Mouse (Mus musculus) midbrain, embryonic 16.5 days (tissue): ENCODE results near the gene Folr1. TPM values are rescaled to one million over a fixed set of nuclear protein-coding genes. Genes with fewer than 3 reads are reported as not detected.

Experiments used
- ATAC-seq: fragments of 200-750 bp; cut with Nextera tagmentation; 2 replicates; pipeline ENCODE4 v1.8.0; 2017; ENCODE audit warnings: moderate TSS enrichment
- H3K27ac ChIP-seq: fragments of 300-500 bp; sonication (generic); 2 replicates; pipeline ENCODE4 v1.5.1; 2014; ENCODE audit warnings: mild to moderate bottlenecking, low read length, mixed read lengths
- H3K27me3 ChIP-seq: fragments of 300-500 bp; sonication (generic); 2 replicates; pipeline ENCODE4 v1.6.1; 2014; ENCODE audit warnings: low read depth, low read length, mixed read lengths; ENCODE audit not compliant: control insufficient read depth, insufficient read depth
- H3K36me3 ChIP-seq: fragments of 300-500 bp; sonication (generic); 2 replicates; pipeline ENCODE4 v1.6.1; 2014; ENCODE audit warnings: mild to moderate bottlenecking, low read length, moderate library complexity, mixed read lengths; ENCODE audit not compliant: control insufficient read depth, insufficient read depth
- H3K4me1 ChIP-seq: fragments of 300-500 bp; sonication (generic); 2 replicates; pipeline ENCODE4 v1.6.1; 2014; ENCODE audit warnings: mild to moderate bottlenecking, low read length, mixed read lengths; ENCODE audit not compliant: control insufficient read depth, insufficient read depth
- H3K4me2 ChIP-seq: fragments of 300-500 bp; sonication (generic); 2 replicates; pipeline ENCODE4 v1.6.1; 2014; ENCODE audit warnings: mild to moderate bottlenecking, low read length, mixed read lengths
- H3K4me3 ChIP-seq: fragments of 300-500 bp; sonication (generic); 2 replicates; pipeline ENCODE4 v1.5.1; 2014; ENCODE audit warnings: low read depth, mild to moderate bottlenecking, low read length, moderate library complexity, mixed read lengths
- H3K9ac ChIP-seq: fragments of 300-500 bp; sonication (generic); 2 replicates; pipeline ENCODE4 v1.6.1; 2014; ENCODE audit warnings: low read depth, low read length, mixed read lengths
- H3K9me3 ChIP-seq: fragments of 300-500 bp; sonication (generic); replicated peaks from 2 replicates; pipeline ENCODE4 v1.6.1; 2014; ENCODE audit warnings: mild to moderate bottlenecking, low read length, mixed read lengths; ENCODE audit not compliant: control insufficient read depth, poor library complexity, severe bottlenecking
- WGBS: fragments of 180-500 bp; shearing (Covaris S2); extraction: QIAGEN DNeasy Blood & Tissue Kit; methylation state at CpG from one replicate; pipeline ENCODE4 v1.1.7; 2014; 5-methylcytosine and 5-hydroxymethylcytosine counted together
- polyA plus RNA-seq: library from polyadenylated mRNA; unstranded; fragments of >200 nt; fragmentation: Nextera tagmentation; extraction: Ambion mirVana; gene quantifications from 2 replicates; pipeline ENCODE4 v1.2.1, GENCODE M21; 2015

The Folr1 gene
- polyA plus RNA-seq, 1 experiment from 2014 or later, result 24.2 TPM

GRCm38 (mm10) chr7:101901969-101902368 lies 31.4 kb upstream of the Folr1 start:
- 95% methylated on average over 10 of the region's 10 CpGs for WGBS
- Histone ChIP-seq H3K36me3 (no peaks in the 10 kb centered on the region), H3K4me1 (peaks cover 16% of the 10 kb centered on the region), H3K9me3 (no peaks in the 10 kb centered on the region), H3K4me3 (no peak overlapping the region), H3K9ac (no peak overlapping the region), H3K4me2 (no peak overlapping the region), H3K27ac (no peak overlapping the region), H3K27me3 (no peaks in the 10 kb centered on the region)
- no peak for ATAC-seq

DNA sequence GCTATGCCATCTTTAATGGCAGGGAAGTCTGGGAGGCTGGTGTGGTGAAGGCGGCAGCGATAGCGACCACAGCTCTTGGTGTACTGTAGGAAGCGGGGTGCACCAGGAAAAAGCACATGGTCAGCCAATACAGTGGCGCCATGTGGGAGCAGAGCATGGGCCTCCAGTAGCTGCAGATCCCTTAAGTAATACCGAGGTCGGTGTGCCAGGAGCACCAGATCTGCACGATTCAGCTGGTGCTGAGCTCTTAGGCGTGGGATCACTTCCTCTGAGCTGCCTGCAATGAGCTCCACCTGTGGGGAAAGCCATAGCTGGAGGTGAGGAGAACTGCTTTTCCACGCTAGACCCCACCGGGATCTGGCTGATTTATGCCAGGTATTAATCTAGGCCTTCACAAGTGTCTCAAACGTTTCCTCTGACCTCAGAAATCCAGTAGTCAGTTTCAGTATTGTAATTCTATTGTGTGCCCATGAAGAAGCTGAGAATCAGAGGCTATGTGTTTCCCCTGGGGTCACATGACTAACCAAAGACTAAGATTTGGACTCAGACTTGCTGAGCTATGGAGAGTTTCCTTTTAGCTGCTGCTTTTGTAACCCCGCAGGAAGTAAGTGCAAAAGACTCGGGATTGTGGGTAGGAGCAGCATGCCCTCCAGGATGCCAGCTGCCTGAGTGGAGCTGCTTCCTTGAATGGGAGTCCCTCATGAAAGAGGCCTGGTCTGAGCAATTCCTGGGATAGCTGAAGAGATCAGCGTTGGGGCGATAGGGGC lies 29.9 kb upstream of the Folr1 start:
- Histone ChIP-seq H3K9me3 (no peaks in the 10 kb centered on the region), H3K27me3 (no peaks in the 10 kb centered on the region), H3K9ac (no peak overlapping the region), H3K36me3 (no peaks in the 10 kb centered on the region), H3K4me1 (peaks cover 10% of the 10 kb centered on the region), H3K27ac (no peak overlapping the region), H3K4me2 (no peak overlapping the region), H3K4me3 (no peak overlapping the region)
- 94% methylated on average over 16 of the region's 16 CpGs for WGBS
- ATAC-seq, result no peak

GRCm38 (mm10) chr7:101896104-101897066 lies 25.8 kb upstream of the Folr1 start:
- Histone ChIP-seq H3K9ac (peak overlapping the region; percentile 72), H3K4me1 (peaks cover 10% of the 10 kb centered on the region; the same call in 1 of the 2 replicates), H3K4me3 (peak overlapping the region; percentile 66), H3K4me2 (peak overlapping the region; percentile 59), H3K9me3 (no peaks in the 10 kb centered on the region), H3K27me3 (no peaks in the 10 kb centered on the region), H3K27ac (peak overlapping the region; percentile 90), H3K36me3 (no peaks in the 10 kb centered on the region)
- under 1% methylated on average over 57 of the region's 57 CpGs for WGBS
- peak; percentile 99 for ATAC-seq

GRCm38 (mm10) chr7:101895695-101896094 lies 25.1 kb upstream of the Folr1 start:
- H3K9me3 ChIP-seq, result no peaks in the 10 kb centered on the region
- H3K4me1 ChIP-seq, result peaks cover 10% of the 10 kb centered on the region; the same call in 1 of the 2 replicates
- peak overlapping the region; percentile 72 for H3K9ac ChIP-seq
- H3K4me2 ChIP-seq, result peak overlapping the region; percentile 45
- no peaks in the 10 kb centered on the region for H3K27me3 ChIP-seq
- peak; percentile 4 for ATAC-seq
- 34% methylated on average over 9 of the region's 9 CpGs for WGBS
- H3K27ac ChIP-seq, result peak overlapping the region; percentile 90
- H3K36me3 ChIP-seq, result no peaks in the 10 kb centered on the region
- H3K4me3 ChIP-seq, result peak overlapping the region; percentile 66

GRCm38 (mm10) chr7:101888460-101888859 lies 17.9 kb upstream of the Folr1 start:
- H3K4me3 ChIP-seq, result no peak overlapping the region
- WGBS, result 82% methylated on average over 4 of the region's 4 CpGs
- H3K4me2 ChIP-seq, result no peak overlapping the region
- no peaks in the 10 kb centered on the region for H3K27me3 ChIP-seq
- H3K27ac ChIP-seq, result no peak overlapping the region
- H3K36me3 ChIP-seq, result no peaks in the 10 kb centered on the region
- no peaks in the 10 kb centered on the region for H3K9me3 ChIP-seq
- no peaks in the 10 kb centered on the region for H3K4me1 ChIP-seq
- ATAC-seq, result no peak
- no peak overlapping the region for H3K9ac ChIP-seq

- H3K4me1 ChIP-seq, result no peaks in the 10 kb centered on the region
- no peak overlapping the region for H3K4me3 ChIP-seq
- H3K4me2 ChIP-seq, result no peak overlapping the region
- H3K27ac ChIP-seq, result no peak overlapping the region
- H3K9me3 ChIP-seq, result no peaks in the 10 kb centered on the region
- ATAC-seq, result no peak
- no peaks in the 10 kb centered on the region for H3K36me3 ChIP-seq
- 90% methylated on average over 6 of the region's 6 CpGs for WGBS
- no peak overlapping the region for H3K9ac ChIP-seq
- no peaks in the 10 kb centered on the region for H3K27me3 ChIP-seq
These were observed 15.7 kb upstream of the Folr1 start for GRCm38 (mm10) chr7:101886274-101886673.

GRCm38 (mm10) chr7:101884160-101884559 lies 13.6 kb upstream of the Folr1 start:
- no peak overlapping the region for H3K9ac ChIP-seq
- no peak overlapping the region for H3K4me2 ChIP-seq
- H3K27me3 ChIP-seq, result no peaks in the 10 kb centered on the region
- H3K9me3 ChIP-seq, result no peaks in the 10 kb centered on the region
- H3K4me3 ChIP-seq, result no peak overlapping the region
- no peak for ATAC-seq
- H3K27ac ChIP-seq, result no peak overlapping the region
- H3K4me1 ChIP-seq, result no peaks in the 10 kb centered on the region
- WGBS, result 95% methylated on average over 4 of the region's 4 CpGs
- no peaks in the 10 kb centered on the region for H3K36me3 ChIP-seq

- H3K36me3 ChIP-seq, result no peaks in the 10 kb centered on the region
- no peaks in the 10 kb centered on the region for H3K9me3 ChIP-seq
- H3K27ac ChIP-seq, result no peak overlapping the region
- no peaks in the 10 kb centered on the region for H3K4me1 ChIP-seq
- H3K9ac ChIP-seq, result no peak overlapping the region
- no peaks in the 10 kb centered on the region for H3K27me3 ChIP-seq
- ATAC-seq, result no peak
- no peak overlapping the region for H3K4me2 ChIP-seq
- no peak overlapping the region for H3K4me3 ChIP-seq
- 62% methylated on average over 9 of the region's 9 CpGs for WGBS
These were observed 12.0 kb upstream of the Folr1 start for GRCm38 (mm10) chr7:101882413-101883154.
